ENCODE assay signal across 9 mouse cellular contexts in the genomic region with DNA sequence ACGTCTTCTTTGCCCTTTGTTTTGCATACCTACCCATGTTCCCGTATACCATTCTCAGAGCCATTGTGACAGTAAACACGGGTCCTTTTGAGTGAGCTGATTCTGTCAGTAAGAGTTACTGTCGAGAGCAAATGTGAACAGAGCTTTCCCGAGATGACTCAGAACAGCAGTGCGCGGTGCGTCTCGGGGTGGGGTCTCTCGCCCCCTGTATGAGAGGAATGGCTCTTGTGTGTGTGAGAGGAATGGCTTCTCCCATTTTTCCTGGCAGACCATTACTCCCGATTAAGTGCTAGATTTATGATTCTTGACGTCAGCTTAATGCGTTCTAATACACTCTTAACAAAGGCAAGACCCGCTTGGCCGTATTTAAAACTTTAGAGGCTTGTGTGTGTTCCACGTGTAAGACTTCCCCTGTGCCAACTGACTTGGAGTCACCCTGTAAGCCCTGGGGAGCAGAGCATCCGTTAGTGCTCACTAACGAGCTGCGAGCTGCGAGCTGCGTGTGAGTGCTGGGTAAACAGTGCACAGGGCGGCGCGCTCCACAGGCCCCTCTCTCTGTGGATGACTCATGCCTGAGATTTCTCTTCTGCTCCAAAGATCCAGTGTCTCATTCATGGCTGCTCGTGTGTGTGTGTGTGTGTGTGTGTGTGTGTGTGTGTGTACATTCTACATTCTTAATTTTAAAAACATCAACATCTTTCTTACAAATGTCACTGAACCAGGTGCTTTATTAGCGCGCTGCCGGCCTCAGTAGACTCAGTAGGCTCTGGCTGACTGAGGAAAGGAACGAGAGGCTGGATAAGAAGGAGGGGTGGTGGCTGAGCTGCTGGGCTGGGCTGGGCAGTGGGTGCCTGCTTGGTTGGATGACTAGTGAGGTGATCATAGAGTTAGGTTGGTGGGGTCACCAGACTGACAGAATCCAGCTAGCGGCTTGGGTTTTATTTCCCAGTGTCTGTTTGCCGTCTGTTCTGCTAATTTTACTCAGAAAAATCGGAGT. TPM values are rescaled to one million over a fixed set of nuclear protein-coding genes. Genes with fewer than 3 reads are reported as not detected.
DNase-seq lines count a peak whose midpoint lies in the region; ATAC-seq and TF ChIP-seq lines count a peak whose summit lies in the region.
"Had no signal": no experiment of that assay in that cellular context is flagged by ENCODE, and none has a peak within 500 bp of the region (broad histone marks: within the 10 kb centered on the region; RNA-seq: fewer than 3 reads in every experiment).

No protein-coding gene starts in this region.

- peak overlapping the region; percentile 72 for H3K27ac ChIP-seq in hindbrain, embryonic 13.5 days
- H3K27ac ChIP-seq in hindbrain, embryonic 11.5 days (ENCODE audit: low read depth, low read length) = no peak overlapping the region
- H3K27ac ChIP-seq in CH12.LX (ENCODE audit: insufficient read depth, low read depth) = no peak overlapping the region
- H3K27ac ChIP-seq in limb, embryonic 14.5 days (replicated peaks; ENCODE audit: low read depth, low read length) = no peak overlapping the region
- H3K27ac ChIP-seq in stomach, embryonic 15.5 days = peak overlapping the region; percentile 67
- H3K27ac ChIP-seq: midbrain, embryonic 12.5 days had no signal

- H3K36me3 ChIP-seq in hindbrain, embryonic 13.5 days = peaks cover 12% of the 10 kb centered on the region
- H3K36me3 ChIP-seq in hindbrain, embryonic 11.5 days (ENCODE audit: control insufficient read depth, insufficient read depth, low read length) = no peaks in the 10 kb centered on the region
- no peaks in the 10 kb centered on the region for H3K36me3 ChIP-seq in CH12.LX (replicated peaks in 1 of 2; ENCODE audit: control insufficient read depth in 1 of 2, insufficient read depth in 1 of 2, low read length in 1 of 2)
- no peaks in the 10 kb centered on the region for H3K36me3 ChIP-seq in limb, embryonic 14.5 days (ENCODE audit: control insufficient read depth, insufficient read depth, low read length)
- no peaks in the 10 kb centered on the region for H3K36me3 ChIP-seq in stomach, embryonic 15.5 days
- H3K36me3 ChIP-seq: midbrain, embryonic 12.5 days had no signal

- TF ChIP-seq CTCF in CH12.LX (conservative IDR thresholded peaks at IDR 0.05 in 1 of 2, IDR thresholded peaks at IDR 0.05 in 1 of 2; ENCODE audit: low read depth in 2 of 2, low read length in 2 of 2) = no peak

- H3K4me2 ChIP-seq in hindbrain, embryonic 13.5 days = no peak overlapping the region
- H3K4me2 ChIP-seq in hindbrain, embryonic 11.5 days (replicated peaks; ENCODE audit: low read depth, low read length) = no peak overlapping the region
- peak overlapping the region; percentile 58 for H3K4me2 ChIP-seq in CH12.LX (ENCODE audit: insufficient read depth, low read depth, poor library complexity, severe bottlenecking)
- H3K4me2 ChIP-seq in limb, embryonic 14.5 days (replicated peaks; ENCODE audit: low read depth, low read length, severe bottlenecking) = no peak overlapping the region
- peak overlapping the region; percentile 31 for H3K4me2 ChIP-seq in stomach, embryonic 15.5 days
- H3K4me2 ChIP-seq: midbrain, embryonic 12.5 days had no signal

- TF ChIP-seq EP300 in CH12.LX (IDR thresholded peaks at IDR 0.05; ENCODE audit: low read length) = 0 out of 2 replicates have a peak, but pooled peaks have one; percentile 18

- TF ChIP-seq POLR2A in CH12.LX (IDR thresholded peaks at IDR 0.05; ENCODE audit: low read depth, low read length) = no peak
- TF ChIP-seq POLR2A in limb, embryonic 14.5 days (IDR thresholded peaks at IDR 0.05; ENCODE audit: borderline replicate concordance, extremely low read depth, insufficient read depth, insufficient read length) = no peak

- in situ Hi-C loops in CH12.LX (cut with MboI; ENCODE audit: low pct_ligation_motif_present, low pct_unique_long_range_greater_than_20kb, low sequenced_read_pairs) = no loop called here

- dilution Hi-C loops in CH12.LX (cut with MboI; ENCODE audit: extremely low pct_ligation_motif_present, extremely low pct_unique_long_range_greater_than_20kb, low sequenced_read_pairs) = no loop called here

- no peak for TF ChIP-seq RAD21 in CH12.LX (IDR thresholded peaks at IDR 0.05; ENCODE audit: low read depth, low read length)

- ATAC-seq in hindbrain, embryonic 13.5 days (ENCODE audit: low FRiP score) = peak; percentile 82; the same call in 1 of the 2 replicates
- ATAC-seq in hindbrain, embryonic 11.5 days (ENCODE audit: low FRiP score) = no peak
- peak; percentile 59; the same call in 1 of the 2 replicates for ATAC-seq in limb, embryonic 14.5 days (ENCODE audit: low FRiP score, low read depth)
- peak; percentile 70 for ATAC-seq in stomach, embryonic 15.5 days (ENCODE audit: insufficient read depth, low FRiP score, low read depth)
- ATAC-seq in CD4-positive, CD25-positive, alpha-beta regulatory T cell, adult 4 months = no peak
- no peak for ATAC-seq in inflammation-experienced regulatory T-cells, adult 6 months

- 60% methylated on average over 32 of the region's 32 CpGs for WGBS in hindbrain, embryonic 13.5 days
- WGBS in hindbrain, embryonic 11.5 days = 75% methylated on average over 32 of the region's 32 CpGs
- WGBS in limb, embryonic 14.5 days = 41% methylated on average over 32 of the region's 32 CpGs
- WGBS in stomach, embryonic 15.5 days = 26% methylated on average over 32 of the region's 32 CpGs

- H3K4me3 ChIP-seq in hindbrain, embryonic 13.5 days = no peak overlapping the region
- no peak overlapping the region for H3K4me3 ChIP-seq in hindbrain, embryonic 11.5 days (ENCODE audit: low read depth, low read length)
- H3K4me3 ChIP-seq in CH12.LX (replicated peaks in 1 of 3; ENCODE audit: low read depth in 2 of 3, low read length in 2 of 3, poor library complexity in 1 of 3) = no peak overlapping the region
- H3K4me3 ChIP-seq in limb, embryonic 14.5 days (replicated peaks; ENCODE audit: low read length) = no peak overlapping the region
- no peak overlapping the region for H3K4me3 ChIP-seq in stomach, embryonic 15.5 days (replicated peaks)
- H3K4me3 ChIP-seq: midbrain, embryonic 12.5 days had no signal

- no peaks in the 10 kb centered on the region for H3K27me3 ChIP-seq in hindbrain, embryonic 13.5 days
- H3K27me3 ChIP-seq in hindbrain, embryonic 11.5 days (ENCODE audit: control insufficient read depth, insufficient read depth, low read length) = no peaks in the 10 kb centered on the region
- no peaks in the 10 kb centered on the region for H3K27me3 ChIP-seq in CH12.LX (replicated peaks)
- no peaks in the 10 kb centered on the region for H3K27me3 ChIP-seq in limb, embryonic 14.5 days (ENCODE audit: control insufficient read depth, insufficient read depth, low read length)
- no peaks in the 10 kb centered on the region for H3K27me3 ChIP-seq in stomach, embryonic 15.5 days (replicated peaks)
- H3K27me3 ChIP-seq: midbrain, embryonic 12.5 days had no signal

- peaks cover 41% of the 10 kb centered on the region for H3K4me1 ChIP-seq in hindbrain, embryonic 13.5 days (replicated peaks)
- no peaks in the 10 kb centered on the region for H3K4me1 ChIP-seq in hindbrain, embryonic 11.5 days (replicated peaks; ENCODE audit: control insufficient read depth, insufficient read depth, low read length)
- peaks cover 6 to 41% of the 10 kb centered on the region in 2 experiments for H3K4me1 ChIP-seq in CH12.LX (ENCODE audit: control insufficient read depth in 1 of 2, insufficient read depth in 2 of 2)
- peaks cover 25% of the 10 kb centered on the region for H3K4me1 ChIP-seq in limb, embryonic 14.5 days (ENCODE audit: control insufficient read depth, insufficient read depth, low read length)
- peaks cover 21% of the 10 kb centered on the region for H3K4me1 ChIP-seq in stomach, embryonic 15.5 days

- no peaks in the 10 kb centered on the region for H3K79me2 ChIP-seq in CH12.LX (replicated peaks; ENCODE audit: control insufficient read depth, extremely low read depth, insufficient read depth, poor library complexity, severe bottlenecking)

- H3K9ac ChIP-seq in hindbrain, embryonic 13.5 days = no peak overlapping the region; the same call in 1 of the 2 replicates
- H3K9ac ChIP-seq in hindbrain, embryonic 11.5 days (ENCODE audit: low read depth, low read length) = no peak overlapping the region
- no peak overlapping the region for H3K9ac ChIP-seq in CH12.LX (ENCODE audit: insufficient read depth, low read depth)
- H3K9ac ChIP-seq in limb, embryonic 14.5 days (ENCODE audit: low read depth, low read length, severe bottlenecking) = no peak overlapping the region
- no peak overlapping the region for H3K9ac ChIP-seq in stomach, embryonic 15.5 days
- H3K9ac ChIP-seq: midbrain, embryonic 12.5 days had no signal

- H3K9me3 ChIP-seq in hindbrain, embryonic 13.5 days = no peaks in the 10 kb centered on the region
- no peaks in the 10 kb centered on the region for H3K9me3 ChIP-seq in hindbrain, embryonic 11.5 days (ENCODE audit: control insufficient read depth, low read length)
- peaks cover 2% of the 10 kb centered on the region for H3K9me3 ChIP-seq in CH12.LX (replicated peaks; ENCODE audit: low read length)
- no peaks in the 10 kb centered on the region for H3K9me3 ChIP-seq in limb, embryonic 14.5 days (ENCODE audit: control insufficient read depth, low read length)
- H3K9me3 ChIP-seq in stomach, embryonic 15.5 days = no peaks in the 10 kb centered on the region
- H3K9me3 ChIP-seq: midbrain, embryonic 12.5 days had no signal

- DNase-seq in hindbrain, embryonic 11.5 days (ENCODE audit: low spot score) = no peak
- DNase-seq in CH12.LX (ENCODE audit: extremely low read depth) = peak; percentile 72
- peak; percentile 90 for DNase-seq in brain, adult 2 months (ENCODE audit: low read depth, low spot score)
- peak; percentile 61 for DNase-seq in limb, embryonic 14.5 days (ENCODE audit: low spot score)

RNA-seq across cellular contexts. Expression of gene Slc4a8, which starts 15.8 kb away (rescaled TPM):
- polyA plus RNA-seq in hindbrain, embryonic 13.5 days (2015; fragmentation: Nextera tagmentation; extraction: Ambion mirVana) = 25.7 and 26.2 TPM in 2 replicates
- polyA plus RNA-seq in hindbrain, embryonic 11.5 days (2014; fragmentation: Nextera tagmentation; extraction: Ambion mirVana) = 6.6 and 9.0 TPM in 2 replicates
- total RNA-seq in CH12.LX (2012; rRNA removed) (4.1 and 4.7 TPM in 2 replicates), CH12.LX (2014; rRNA removed) (5.1 and 7.0 TPM in 2 replicates)
- polyA plus RNA-seq in CH12.LX (2012; ENCODE audit: insufficient read length, low read depth) = 7.2 and 9.6 TPM in 2 replicates
- 3.8 TPM in 2 replicates for polyA plus RNA-seq in limb, embryonic 14.5 days (2012; rRNA removed)
- 2.9 TPM in 2 replicates for polyA plus RNA-seq in limb, embryonic 14.5 days (2014; fragmentation: Nextera tagmentation; extraction: Ambion mirVana)
- 4.6 and 4.9 TPM in 2 replicates for polyA plus RNA-seq in stomach, embryonic 15.5 days (2015; fragmentation: Nextera tagmentation; extraction: Ambion mirVana)
- 1 to 10 TPM; 5.7 to 7.7 TPM for polyA plus RNA-seq in CD4-positive, CD25-positive, alpha-beta regulatory T cell, adult 4 months (2017; shearing (Covaris generic))
- 10 to 100 TPM in 1 of 3 experiments, 1 to 10 TPM in 2; 7.4 to 10.9 (median 9.1) TPM for polyA plus RNA-seq in inflammation-experienced regulatory T-cells, adult 6 months (2017; shearing (Covaris generic))

RNA-seq across cellular contexts. Expression of gene Galnt6, which starts 48.1 kb away (rescaled TPM):
- polyA plus RNA-seq in hindbrain, embryonic 13.5 days (2015; fragmentation: Nextera tagmentation; extraction: Ambion mirVana) = 0.13 and 0.17 TPM in 2 replicates
- polyA plus RNA-seq in hindbrain, embryonic 11.5 days (2014; fragmentation: Nextera tagmentation; extraction: Ambion mirVana) = 0.14 and 0.15 TPM in 2 replicates
- total RNA-seq in CH12.LX (2012; rRNA removed) (4.4 and 5.0 TPM in 2 replicates), CH12.LX (2014; rRNA removed) (0.58 and 0.62 TPM in 2 replicates)
- polyA plus RNA-seq in CH12.LX (2012; ENCODE audit: insufficient read length, low read depth) = 2.0 TPM in 2 replicates
- 1.1 TPM in 2 replicates for polyA plus RNA-seq in limb, embryonic 14.5 days (2012; rRNA removed)
- 1.4 and 1.9 TPM in 2 replicates for polyA plus RNA-seq in limb, embryonic 14.5 days (2014; fragmentation: Nextera tagmentation; extraction: Ambion mirVana)
- polyA plus RNA-seq in stomach, embryonic 15.5 days (2015; fragmentation: Nextera tagmentation; extraction: Ambion mirVana) = 4.0 and 4.4 TPM in 2 replicates
- polyA plus RNA-seq in CD4-positive, CD25-positive, alpha-beta regulatory T cell, adult 4 months (2017; shearing (Covaris generic)) = 100 to 1,000 TPM in 1 of 2 experiments, 10 to 100 TPM in 1; 63.9 to 105 TPM
- 10 to 100 TPM; 55.3 to 67.0 (median 65.0) TPM for polyA plus RNA-seq in inflammation-experienced regulatory T-cells, adult 6 months (2017; shearing (Covaris generic))

Comparison
In these comparisons a context has a peak if more than half of its experiments do, and no peak if none do; other contexts are left out.
1. ATAC-seq: peak in hindbrain, embryonic 13.5 days (single experiment), limb, embryonic 14.5 days (single experiment) and stomach, embryonic 15.5 days (single experiment); none in hindbrain, embryonic 11.5 days (single experiment), CD4-positive, CD25-positive, alpha-beta regulatory T cell, adult 4 months (single experiment) and inflammation-experienced regulatory T-cells, adult 6 months (single experiment).
2. H3K27ac ChIP-seq: peak in hindbrain, embryonic 13.5 days (single experiment) and stomach, embryonic 15.5 days (single experiment); none in hindbrain, embryonic 11.5 days (single experiment), CH12.LX (single experiment) and limb, embryonic 14.5 days (single experiment).
3. H3K4me2 ChIP-seq: peak in CH12.LX (single experiment) and stomach, embryonic 15.5 days (single experiment); none in hindbrain, embryonic 13.5 days (single experiment), hindbrain, embryonic 11.5 days (single experiment) and limb, embryonic 14.5 days (single experiment).
4. RNA of gene Galnt6, which starts 48.1 kb away (polyA plus RNA-seq): 63.9 to 105 TPM in CD4-positive, CD25-positive, alpha-beta regulatory T cell, adult 4 months and 55.3 to 67.0 TPM in inflammation-experienced regulatory T-cells, adult 6 months; 4.0 to 4.4 TPM in stomach, embryonic 15.5 days, 2.0 TPM in CH12.LX, 1.1 to 1.9 TPM in limb, embryonic 14.5 days, 0.13 to 0.17 TPM in hindbrain, embryonic 13.5 days and 0.14 to 0.15 TPM in hindbrain, embryonic 11.5 days; every median in the first group is over 10 times any median in the second.